Mouse (Mus musculus) spleen, adult 2 months (tissue): Measurements from ENCODE around the gene Notch1. TPM values are rescaled to one million over a fixed set of nuclear protein-coding genes. Genes with fewer than 3 reads are reported as not detected.

Experiments
- DNase-seq, 2 experiments: peaks; one replicate each; pipeline versions ENCODE4 v3.0.0 to v3.0.0-alpha.2; 2012 to 2021; ENCODE audit warnings: low spot score in 2 of 2, low read depth in 1 of 2
- H3K27ac ChIP-seq: fragments of 200-500 bp; 2 replicates; pipeline ENCODE4 v1.5.1; 2012; ENCODE audit warnings: low read length, inconsistent platforms; ENCODE audit not compliant: insufficient read depth
- H3K27me3 ChIP-seq: fragments of 200-500 bp; 2 replicates; pipeline ENCODE4 v1.6.1; 2012; ENCODE audit warnings: mild to moderate bottlenecking, moderate library complexity, low read length, inconsistent platforms; ENCODE audit not compliant: control insufficient read depth, insufficient read depth
- H3K36me3 ChIP-seq: fragments of 200-500 bp; 2 replicates; pipeline ENCODE4 v1.6.1; 2012; ENCODE audit warnings: mild to moderate bottlenecking, low read length, inconsistent platforms; ENCODE audit not compliant: control insufficient read depth, insufficient read depth
- H3K4me1 ChIP-seq: fragments of 200-500 bp; 2 replicates; pipeline ENCODE4 v1.6.1; 2011; ENCODE audit warnings: inconsistent platforms; ENCODE audit not compliant: control insufficient read depth, insufficient read depth, insufficient read length
- H3K4me3 ChIP-seq: fragments of 200-500 bp; 2 replicates; pipeline ENCODE4 v1.5.1; 2011; ENCODE audit warnings: mild to moderate bottlenecking, inconsistent platforms; ENCODE audit not compliant: insufficient read depth, insufficient read length; ENCODE audit errors: extremely low read depth
- CTCF ChIP-seq: fragments of 200-500 bp; IDR thresholded peaks from 2 replicates; pipeline ENCODE4 v1.5.1; 2011; ENCODE audit warnings: mild to moderate bottlenecking, inconsistent platforms; ENCODE audit not compliant: insufficient read depth, insufficient read length, insufficient replicate concordance; ENCODE audit errors: extremely low read depth
- POLR2A ChIP-seq: fragments of 200-500 bp; IDR thresholded peaks from 2 replicates; pipeline ENCODE4 v1.6.1; 2011; ENCODE audit warnings: low read depth, low read length, inconsistent platforms
- WGBS: fragments of 180-500 bp; shearing (Covaris S2); methylation state at CpG from one replicate; pipeline ENCODE4 v1.1.7; 2018; 5-methylcytosine and 5-hydroxymethylcytosine counted together
- polyA plus RNA-seq: library from polyadenylated mRNA; depleted of rRNA; stranded (reverse); fragments of >200 nt; gene quantifications from 2 replicates; pipeline ENCODE4 v1.2.3, GENCODE M21; 2012

Gene Notch1
- polyA plus RNA-seq, 1 experiment = 34.6 TPM

- Histone ChIP-seq H3K4me3 (no peak overlapping the region), H3K4me1 (peaks cover 54% of the 10 kb centered on the region), H3K36me3 (no peaks in the 10 kb centered on the region), H3K27ac (no peak overlapping the region), H3K27me3 (no peaks in the 10 kb centered on the region)
- DNase-seq = no peak
- 88% methylated on average over 18 of the region's 18 CpGs for WGBS
- no peak for TF ChIP-seq CTCF
- no peak for TF ChIP-seq POLR2A
Measured at GRCm38 (mm10) chr2:26487322-26488021, 29.0 kb downstream of the Notch1 start.

GRCm38 (mm10) chr2:26486835-26487321 is 29.6 kb downstream of the Notch1 start:
- no peak overlapping the region for H3K27ac ChIP-seq
- H3K4me3 ChIP-seq = no peak overlapping the region
- H3K4me1 ChIP-seq = peaks cover 57% of the 10 kb centered on the region
- no peaks in the 10 kb centered on the region for H3K27me3 ChIP-seq
- no peak for DNase-seq
- 58% methylated on average over 3 of the region's 3 CpGs for WGBS
- TF ChIP-seq CTCF (no peak), POLR2A (no peak)
- H3K36me3 ChIP-seq = no peaks in the 10 kb centered on the region

DNA sequence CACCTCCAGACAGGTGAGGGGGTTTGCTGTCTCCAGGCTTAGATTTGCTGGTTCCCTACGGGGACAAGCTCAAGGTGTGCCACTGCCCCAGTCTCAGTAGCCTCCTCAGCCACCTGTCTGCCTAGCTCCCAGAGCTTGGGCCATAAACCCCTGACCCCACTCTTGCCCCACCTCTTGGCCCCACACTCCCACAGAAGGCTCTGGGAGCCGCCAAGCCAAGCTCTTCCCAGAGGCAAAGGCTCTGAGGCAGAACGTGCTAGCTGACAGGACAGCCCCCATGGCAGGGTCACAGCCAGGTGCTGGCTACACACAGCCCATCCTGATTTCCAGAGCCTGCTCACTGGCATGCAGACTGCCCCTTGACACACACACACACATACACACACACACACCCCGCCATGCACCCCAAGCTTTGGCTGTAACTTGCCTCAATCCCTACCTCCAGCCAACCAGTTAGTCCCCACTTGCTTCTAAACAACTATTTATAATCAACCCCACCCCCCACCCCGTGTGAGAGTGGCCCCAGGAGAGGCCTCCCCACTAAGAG is 30.1 kb downstream of the Notch1 start:
- TF ChIP-seq POLR2A (no peak), CTCF (no peak)

GRCm38 (mm10) chr2:26485710-26486109 is 30.8 kb downstream of the Notch1 start:
- TF ChIP-seq CTCF (no peak), POLR2A (no peak)
- Histone ChIP-seq H3K27ac (no peak overlapping the region), H3K4me1 (peaks cover 57% of the 10 kb centered on the region), H3K36me3 (peaks cover 4% of the 10 kb centered on the region; the same call in 1 of the 2 replicates), H3K27me3 (no peaks in the 10 kb centered on the region), H3K4me3 (no peak overlapping the region)
- DNase-seq = no peak
- WGBS = 54% methylated on average over 7 of the region's 7 CpGs

More for the DNA sequence above, 30.1 kb downstream of the Notch1 start:
- 53% methylated on average over 5 of the region's 5 CpGs for WGBS
- Histone ChIP-seq H3K4me3 (no peak overlapping the region), H3K36me3 (peaks cover under 1% of the 10 kb centered on the region; the same call in 1 of the 2 replicates), H3K27ac (no peak overlapping the region), H3K27me3 (no peaks in the 10 kb centered on the region), H3K4me1 (peaks cover 57% of the 10 kb centered on the region)
- DNase-seq = no peak

- TF ChIP-seq POLR2A (no peak), CTCF (no peak)
- no peak for DNase-seq
- Histone ChIP-seq H3K4me1 (peaks cover 54% of the 10 kb centered on the region), H3K27ac (no peak overlapping the region), H3K4me3 (no peak overlapping the region), H3K36me3 (peaks cover 6% of the 10 kb centered on the region; the same call in 1 of the 2 replicates), H3K27me3 (no peaks in the 10 kb centered on the region)
- 83% methylated on average over 9 of the region's 9 CpGs for WGBS
Measured at GRCm38 (mm10) chr2:26485278-26485677, 31.2 kb downstream of the Notch1 start.

DNA sequence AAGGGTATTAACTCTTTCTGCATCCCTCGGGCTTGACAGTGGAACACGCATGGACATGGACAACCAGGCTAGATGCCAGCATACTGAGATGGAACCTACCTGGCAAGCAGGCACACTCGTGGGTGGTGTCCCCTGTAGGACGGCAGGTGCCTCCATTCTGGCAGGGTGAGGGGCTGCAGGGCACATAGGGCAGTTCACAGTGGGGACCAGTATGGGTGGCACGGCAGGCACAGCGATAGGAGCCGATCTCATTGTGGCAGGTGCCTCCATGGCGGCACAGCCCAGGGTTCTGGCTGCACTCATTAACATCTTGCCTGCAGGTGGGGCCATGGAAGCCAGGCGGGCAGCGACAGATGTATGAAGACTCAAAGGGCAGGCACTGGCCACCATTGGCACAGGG is 32.3 kb downstream of the Notch1 start:
- 79% methylated on average over 10 of the region's 10 CpGs for WGBS
- Histone ChIP-seq H3K27me3 (no peaks in the 10 kb centered on the region), H3K27ac (no peak overlapping the region), H3K36me3 (peaks cover 9% of the 10 kb centered on the region), H3K4me1 (peaks cover 53% of the 10 kb centered on the region), H3K4me3 (no peak overlapping the region)
- no peak for DNase-seq
- TF ChIP-seq POLR2A (no peak), CTCF (no peak)
